Mouse (Mus musculus): Measurements from ENCODE around the gene Trim38. TPM values are rescaled to one million over a fixed set of nuclear protein-coding genes. Genes with fewer than 3 reads are reported as not detected.

The Trim38 gene
- total RNA-seq, 2 experiments from 2014 or later, result not detected

DNA sequence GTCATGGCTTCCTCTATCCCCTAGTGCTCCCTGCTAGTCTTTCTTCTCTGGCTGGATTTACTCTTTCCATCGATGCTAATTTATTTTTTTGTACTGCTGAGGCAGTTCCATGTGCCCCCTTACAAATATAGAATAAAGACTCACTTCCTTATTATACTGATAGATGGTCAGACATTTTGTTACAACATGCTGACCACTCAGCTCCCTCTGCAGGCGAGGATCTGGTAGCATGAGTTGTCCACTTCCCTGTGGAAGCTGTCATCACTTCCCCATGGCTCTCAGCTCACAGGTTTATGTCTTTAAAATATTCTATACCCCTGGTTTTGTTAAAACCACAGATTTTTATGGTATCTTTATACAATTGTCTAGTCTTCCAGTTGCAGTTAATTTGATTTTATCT, 46.4 kb downstream of the Trim38 start:
- no peak for ATAC-seq (replicated peaks; ENCODE audit: low FRiP score, poor library complexity, severe bottlenecking)

DNA sequence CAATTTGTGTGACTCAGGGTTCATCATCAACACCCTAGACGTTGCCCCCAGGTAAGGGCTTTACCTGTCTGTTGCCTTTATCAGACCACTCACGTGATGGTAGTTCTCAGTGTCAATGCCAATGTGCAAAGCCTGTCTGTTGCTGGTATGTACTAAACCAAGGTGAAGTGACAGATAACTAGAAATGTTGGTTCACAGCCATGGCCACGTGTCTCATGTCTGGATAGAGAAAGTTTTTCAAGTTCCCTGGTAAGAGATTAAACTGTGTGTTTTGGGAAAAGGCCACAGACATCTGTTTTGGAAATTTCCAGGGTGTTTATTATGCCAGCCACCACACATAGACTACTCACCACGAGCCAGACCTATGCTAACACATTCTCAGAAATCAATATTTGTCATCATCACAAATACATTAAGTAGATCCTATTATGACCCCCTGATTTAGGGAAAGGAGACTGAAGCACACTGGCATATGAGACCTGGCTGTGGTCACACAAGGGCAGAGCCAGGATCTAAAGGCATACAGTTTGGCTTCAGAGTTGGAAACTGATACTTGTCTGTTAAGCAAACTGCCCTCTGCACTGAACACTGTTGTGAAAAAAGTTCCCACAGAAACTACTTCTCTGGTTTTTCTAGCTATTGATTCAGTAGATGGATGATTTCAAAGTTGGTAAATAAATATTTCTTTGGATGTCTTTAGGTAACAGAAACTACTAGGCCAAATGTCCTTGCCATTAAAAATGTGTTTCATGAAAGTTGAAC, 50.6 kb downstream of the Trim38 start:
- ATAC-seq (replicated peaks; ENCODE audit: low FRiP score, poor library complexity, severe bottlenecking), result no peak

DNA sequence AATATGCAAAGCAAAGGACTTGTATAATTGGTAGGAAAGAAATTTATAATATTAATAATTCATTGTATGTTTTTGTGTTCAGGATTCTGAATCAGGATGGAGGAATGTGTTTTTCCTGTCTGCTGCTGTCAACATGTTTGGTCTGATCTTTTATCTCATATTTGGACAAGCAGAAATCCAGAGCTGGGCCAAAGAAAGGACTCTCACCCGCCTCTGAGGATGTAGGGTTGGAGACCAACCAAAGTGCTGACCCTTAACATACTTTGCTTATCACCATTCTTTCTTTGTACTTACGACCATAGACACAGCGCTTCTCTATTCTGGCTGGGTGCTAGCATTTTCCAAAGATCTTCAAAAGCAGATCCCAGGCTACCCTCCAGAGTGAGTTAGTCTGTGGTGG, 52.5 kb downstream of the Trim38 start:
- ATAC-seq (replicated peaks; ENCODE audit: low FRiP score, poor library complexity, severe bottlenecking), result no peak

DNA sequence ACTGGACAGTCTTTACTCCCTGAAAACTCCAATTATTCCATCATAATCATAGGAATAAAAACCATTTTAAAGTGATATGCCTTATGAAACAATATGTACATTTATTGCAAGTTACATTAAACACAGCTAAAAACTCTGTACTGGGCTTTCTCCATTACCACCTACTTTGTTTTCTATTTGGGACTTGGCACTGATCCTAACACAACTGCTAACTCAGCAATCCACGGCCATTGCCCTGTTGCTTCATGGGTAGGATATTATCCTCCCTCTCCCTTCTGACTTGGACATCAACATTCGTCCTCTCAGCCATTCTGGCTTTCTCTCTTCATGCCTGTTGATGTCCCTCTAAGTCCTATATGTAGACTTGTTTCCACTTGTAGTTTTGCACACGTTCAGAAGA, 56.9 kb downstream of the Trim38 start:
- no peak for ATAC-seq (replicated peaks; ENCODE audit: low FRiP score, poor library complexity, severe bottlenecking)

DNA sequence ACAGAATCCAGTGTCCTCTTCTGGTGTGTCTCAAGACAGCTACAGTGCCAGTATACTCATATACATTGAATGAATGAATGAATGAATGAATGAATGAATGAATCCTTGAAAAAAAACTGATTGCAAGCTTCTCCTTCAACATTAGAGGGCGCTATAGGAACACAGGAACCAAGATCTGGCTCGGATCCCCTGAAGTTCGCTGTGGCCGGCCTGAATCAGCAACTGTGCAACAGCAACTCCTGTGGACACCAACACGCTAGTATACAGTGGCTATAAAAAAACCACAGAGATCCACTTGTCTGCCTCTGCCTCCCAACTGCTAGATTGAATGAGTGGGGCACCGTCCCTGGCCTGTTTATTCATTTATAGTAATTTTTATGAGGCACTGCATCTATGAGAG, 63.3 kb downstream of the Trim38 start:
- ATAC-seq (replicated peaks; ENCODE audit: low FRiP score, poor library complexity, severe bottlenecking), result no peak

DNA sequence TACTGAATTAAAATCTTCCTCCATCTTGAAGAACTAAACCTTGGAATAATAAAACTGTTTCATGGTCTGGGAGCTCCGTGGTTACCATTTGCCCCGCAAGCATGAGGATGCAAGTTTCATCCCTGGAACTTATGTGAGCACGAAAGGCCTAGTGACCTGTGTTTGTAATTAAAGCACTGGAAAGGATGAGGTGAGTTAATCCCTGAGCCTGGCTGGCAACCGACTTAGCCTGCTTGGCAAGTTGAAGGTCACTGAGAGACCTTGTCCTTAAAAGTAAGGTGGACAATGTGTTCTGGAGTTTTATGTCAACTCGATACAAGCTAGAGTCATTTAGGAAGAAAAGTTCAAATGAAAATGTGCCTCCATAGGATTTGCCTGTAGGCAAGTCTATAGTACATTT, 65.1 kb downstream of the Trim38 start:
- ATAC-seq (replicated peaks; ENCODE audit: low FRiP score, poor library complexity, severe bottlenecking), result no peak

DNA sequence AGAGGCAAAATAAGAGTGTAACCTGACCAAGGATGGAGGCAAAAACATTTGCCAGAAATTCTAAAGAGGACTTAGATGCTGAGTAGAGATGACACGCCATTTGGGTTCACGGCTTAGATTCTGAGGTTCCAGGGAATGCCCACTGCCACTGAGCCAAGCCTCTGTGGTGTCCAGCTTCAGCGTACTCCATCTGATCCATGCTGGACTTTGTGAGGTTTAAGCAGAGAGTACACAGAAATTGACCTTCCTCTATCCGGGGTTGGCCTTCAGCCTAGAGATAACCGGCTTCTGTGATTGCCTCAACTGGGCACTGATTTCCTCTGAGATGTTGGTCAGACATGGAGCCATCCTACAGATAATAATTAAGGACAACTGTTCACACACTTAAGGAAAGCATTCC, 66.9 kb downstream of the Trim38 start:
- no peak for ATAC-seq (replicated peaks; ENCODE audit: low FRiP score, poor library complexity, severe bottlenecking)

DNA sequence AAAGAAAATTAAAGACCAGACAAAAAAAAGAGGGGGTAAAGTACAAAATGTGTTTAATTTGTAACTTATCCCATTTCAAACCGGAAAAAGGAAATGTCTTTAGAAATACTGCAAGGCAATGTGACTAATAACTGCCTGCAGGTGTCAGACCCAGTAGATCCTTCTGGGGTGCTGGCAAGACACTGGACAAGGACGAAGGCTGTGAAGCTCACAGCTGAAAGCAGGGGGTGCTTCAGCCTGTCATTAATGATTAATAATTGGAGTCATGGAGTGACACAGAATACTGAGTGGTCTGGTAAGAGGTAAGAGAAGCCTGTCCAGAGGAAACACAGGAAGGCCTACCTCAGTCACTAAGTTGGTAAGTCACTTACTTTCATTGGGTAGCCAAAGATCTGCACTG, 69.6 kb downstream of the Trim38 start, which contains the start of gene Slc17a3:
Gene Slc17a3 (plus strand): TSS at position 127 of the 400 bp plus-strand sequence.
- no peak for ATAC-seq (replicated peaks; ENCODE audit: low FRiP score, poor library complexity, severe bottlenecking)

Other genes starting within 250 kb of the Trim38 start
Only the 30 nearest of the 37 such genes appear.
- 14.6 and 16.7 TPM in 2 replicates for gene Hist1h1d, start 216.7 kb upstream of the Trim38 start, total RNA-seq (2015; ENCODE audit: low replicate concordance)
- 170 and 238 TPM in 2 replicates for gene Hist1h1d, start 216.7 kb upstream of the Trim38 start, total RNA-seq (2017; ENCODE audit: low replicate concordance)
- gene Hist1h3e, start 207.5 kb upstream of the Trim38 start, total RNA-seq (2015; ENCODE audit: low replicate concordance), result 37.3 and 49.5 TPM in 2 replicates
- 84.7 and 92.0 TPM in 2 replicates for gene Hist1h3e, start 207.5 kb upstream of the Trim38 start, total RNA-seq (2017; ENCODE audit: low replicate concordance)
- gene Hist1h2ae, start 198.7 kb upstream of the Trim38 start, total RNA-seq (2015; ENCODE audit: low replicate concordance), result 1.7 TPM in 1 of 2 replicates, not detected in the other
- gene Hist1h2ae, start 198.7 kb upstream of the Trim38 start, total RNA-seq (2017; ENCODE audit: low replicate concordance), result 122 and 175 TPM in 2 replicates
- 170 and 206 TPM in 2 replicates for gene Hist1h2bg, start 198.5 kb upstream of the Trim38 start, total RNA-seq (2015; ENCODE audit: low replicate concordance)
- 470 and 670 TPM in 2 replicates for gene Hist1h2bg, start 198.5 kb upstream of the Trim38 start, total RNA-seq (2017; ENCODE audit: low replicate concordance)
- 208 and 222 TPM in 2 replicates for gene Hist1h2bf, start 195.7 kb upstream of the Trim38 start, total RNA-seq (2015; ENCODE audit: low replicate concordance)
- 253 and 407 TPM in 2 replicates for gene Hist1h2bf, start 195.7 kb upstream of the Trim38 start, total RNA-seq (2017; ENCODE audit: low replicate concordance)
- not detected in 2 replicates for gene Hist1h2ad, start 195.5 kb upstream of the Trim38 start, total RNA-seq (2015; ENCODE audit: low replicate concordance)
- gene Hist1h2ad, start 195.5 kb upstream of the Trim38 start, total RNA-seq (2017; ENCODE audit: low replicate concordance), result 370 and 678 TPM in 2 replicates
- 52.8 and 69.6 TPM in 2 replicates for gene Hist1h3d, start 194.2 kb upstream of the Trim38 start, total RNA-seq (2015; ENCODE audit: low replicate concordance)
- gene Hist1h3d, start 194.2 kb upstream of the Trim38 start, total RNA-seq (2017; ENCODE audit: low replicate concordance), result 50.4 and 63.8 TPM in 2 replicates
- 243 and 262 TPM in 2 replicates for gene Hist1h4d, start 188.3 kb upstream of the Trim38 start, total RNA-seq (2015; ENCODE audit: low replicate concordance)
- 403 and 449 TPM in 2 replicates for gene Hist1h4d, start 188.3 kb upstream of the Trim38 start, total RNA-seq (2017; ENCODE audit: low replicate concordance)
- gene Hist1h2be, start 148.8 kb upstream of the Trim38 start, total RNA-seq (2015; ENCODE audit: low replicate concordance), result 6.7 and 17.6 TPM in 2 replicates
- 69.9 and 74.3 TPM in 2 replicates for gene Hist1h2be, start 148.8 kb upstream of the Trim38 start, total RNA-seq (2017; ENCODE audit: low replicate concordance)
- 468 and 530 TPM in 2 replicates for gene Hist1h1e, start 147.4 kb upstream of the Trim38 start, total RNA-seq (2015; ENCODE audit: low replicate concordance)
- 717 and 954 TPM in 2 replicates for gene Hist1h1e, start 147.4 kb upstream of the Trim38 start, total RNA-seq (2017; ENCODE audit: low replicate concordance)
- 5.6 and 12.3 TPM in 2 replicates for gene Hist1h2ac, start 86.0 kb upstream of the Trim38 start, total RNA-seq (2015; ENCODE audit: low replicate concordance)
- gene Hist1h2ac, start 86.0 kb upstream of the Trim38 start, total RNA-seq (2017; ENCODE audit: low replicate concordance), result 55.5 and 70.6 TPM in 2 replicates
- 44.9 and 49.2 TPM in 2 replicates for gene Hist1h2bc, start 85.7 kb upstream of the Trim38 start, total RNA-seq (2015; ENCODE audit: low replicate concordance)
- 164 and 206 TPM in 2 replicates for gene Hist1h2bc, start 85.7 kb upstream of the Trim38 start, total RNA-seq (2017; ENCODE audit: low replicate concordance)
- gene Hist1h1t, start 74.1 kb upstream of the Trim38 start, total RNA-seq (2015; ENCODE audit: low replicate concordance), result not detected in 2 replicates
- gene Hist1h1t, start 74.1 kb upstream of the Trim38 start, total RNA-seq (2017; ENCODE audit: low replicate concordance), result 1.9 and 2.0 TPM in 2 replicates
- gene Hist1h4c, start 71.5 kb upstream of the Trim38 start, total RNA-seq (2015; ENCODE audit: low replicate concordance), result 59.8 and 77.5 TPM in 2 replicates
- 249 and 402 TPM in 2 replicates for gene Hist1h4c, start 71.5 kb upstream of the Trim38 start, total RNA-seq (2017; ENCODE audit: low replicate concordance)
- 5.0 and 17.9 TPM in 2 replicates for gene Hfe, start 59.1 kb upstream of the Trim38 start, total RNA-seq (2015; ENCODE audit: low replicate concordance)
- gene Hfe, start 59.1 kb upstream of the Trim38 start, total RNA-seq (2017; ENCODE audit: low replicate concordance), result 2.0 and 4.5 TPM in 2 replicates
- gene Hist1h1c, start 31.1 kb upstream of the Trim38 start, total RNA-seq (2015; ENCODE audit: low replicate concordance), result 188 and 215 TPM in 2 replicates
- 1,447 and 1,942 TPM in 2 replicates for gene Hist1h1c, start 31.1 kb upstream of the Trim38 start, total RNA-seq (2017; ENCODE audit: low replicate concordance)
- gene Hist1h3c, start 24.3 kb upstream of the Trim38 start, total RNA-seq (2015; ENCODE audit: low replicate concordance), result 41.1 and 59.8 TPM in 2 replicates
- gene Hist1h3c, start 24.3 kb upstream of the Trim38 start, total RNA-seq (2017; ENCODE audit: low replicate concordance), result 178 and 330 TPM in 2 replicates
- gene Hist1h2bb, start 23.2 kb upstream of the Trim38 start, total RNA-seq (2015; ENCODE audit: low replicate concordance), result 79.4 and 128 TPM in 2 replicates
- 1,415 and 1,638 TPM in 2 replicates for gene Hist1h2bb, start 23.2 kb upstream of the Trim38 start, total RNA-seq (2017; ENCODE audit: low replicate concordance)
- 12.5 and 24.5 TPM in 2 replicates for gene Hist1h2ab, start 18.8 kb upstream of the Trim38 start, total RNA-seq (2015; ENCODE audit: low replicate concordance)
- 1,181 and 1,326 TPM in 2 replicates for gene Hist1h2ab, start 18.8 kb upstream of the Trim38 start, total RNA-seq (2017; ENCODE audit: low replicate concordance)
- 179 and 183 TPM in 2 replicates for gene Hist1h3b, start 17.6 kb upstream of the Trim38 start, total RNA-seq (2015; ENCODE audit: low replicate concordance)
- gene Hist1h3b, start 17.6 kb upstream of the Trim38 start, total RNA-seq (2017; ENCODE audit: low replicate concordance), result 251 and 270 TPM in 2 replicates
- 50.5 and 52.2 TPM in 2 replicates for gene Hist1h4b, start 12.9 kb upstream of the Trim38 start, total RNA-seq (2015; ENCODE audit: low replicate concordance)
- gene Hist1h4b, start 12.9 kb upstream of the Trim38 start, total RNA-seq (2017; ENCODE audit: low replicate concordance), result 150 and 446 TPM in 2 replicates
- 15.4 and 15.7 TPM in 2 replicates for gene Hist1h4a, start 8.7 kb upstream of the Trim38 start, total RNA-seq (2015; ENCODE audit: low replicate concordance)
- 211 and 254 TPM in 2 replicates for gene Hist1h4a, start 8.7 kb upstream of the Trim38 start, total RNA-seq (2017; ENCODE audit: low replicate concordance)
- gene Hist1h3a, start 7.5 kb upstream of the Trim38 start, total RNA-seq (2015; ENCODE audit: low replicate concordance), result 26.3 and 29.6 TPM in 2 replicates
- gene Hist1h3a, start 7.5 kb upstream of the Trim38 start, total RNA-seq (2017; ENCODE audit: low replicate concordance), result 171 and 175 TPM in 2 replicates
- gene Hist1h1a, start 6.2 kb upstream of the Trim38 start, total RNA-seq (2015; ENCODE audit: low replicate concordance), result 106 and 128 TPM in 2 replicates
- gene Hist1h1a, start 6.2 kb upstream of the Trim38 start, total RNA-seq (2017; ENCODE audit: low replicate concordance), result 1,089 and 2,054 TPM in 2 replicates
- not detected in 2 replicates for gene Slc17a2, start 37.1 kb downstream of the Trim38 start, total RNA-seq (2015; ENCODE audit: low replicate concordance)
- not detected in 2 replicates for gene Slc17a2, start 37.1 kb downstream of the Trim38 start, total RNA-seq (2017; ENCODE audit: low replicate concordance)
- gene Slc17a3, start 69.5 kb downstream of the Trim38 start, total RNA-seq (2015; ENCODE audit: low replicate concordance), result not detected in 2 replicates
- not detected in 2 replicates for gene Slc17a3, start 69.5 kb downstream of the Trim38 start, total RNA-seq (2017; ENCODE audit: low replicate concordance)
- gene Slc17a1, start 97.8 kb downstream of the Trim38 start, total RNA-seq (2015; ENCODE audit: low replicate concordance), result not detected in 2 replicates
- gene Slc17a1, start 97.8 kb downstream of the Trim38 start, total RNA-seq (2017; ENCODE audit: low replicate concordance), result not detected in 2 replicates
- gene Slc17a4, start 145.1 kb downstream of the Trim38 start, total RNA-seq (2015; ENCODE audit: low replicate concordance), result not detected in 2 replicates
- 0.56 TPM in 1 of 2 replicates, not detected in the other for gene Slc17a4, start 145.1 kb downstream of the Trim38 start, total RNA-seq (2017; ENCODE audit: low replicate concordance)
- not detected in 2 replicates for gene Hist1h2ba, start 164.2 kb downstream of the Trim38 start, total RNA-seq (2015; ENCODE audit: low replicate concordance)
- gene Hist1h2ba, start 164.2 kb downstream of the Trim38 start, total RNA-seq (2017; ENCODE audit: low replicate concordance), result not detected in 2 replicates
- gene Hist1h2aa, start 164.5 kb downstream of the Trim38 start, total RNA-seq (2015; ENCODE audit: low replicate concordance), result not detected in 2 replicates
- not detected in 2 replicates for gene Hist1h2aa, start 164.5 kb downstream of the Trim38 start, total RNA-seq (2017; ENCODE audit: low replicate concordance)

Measured in erythroblast, adult 5-6 weeks (primary cell).